Mouse (Mus musculus): ENCODE results near the gene Tas2r143.

Tas2r143 gene

GRCm38 (mm10) chr6:42364607-42365006, 35.4 kb upstream of the Tas2r143 start:
- no peak for DNase-seq (ENCODE audit: extremely low read depth, low read depth, low spot score)

DNA sequence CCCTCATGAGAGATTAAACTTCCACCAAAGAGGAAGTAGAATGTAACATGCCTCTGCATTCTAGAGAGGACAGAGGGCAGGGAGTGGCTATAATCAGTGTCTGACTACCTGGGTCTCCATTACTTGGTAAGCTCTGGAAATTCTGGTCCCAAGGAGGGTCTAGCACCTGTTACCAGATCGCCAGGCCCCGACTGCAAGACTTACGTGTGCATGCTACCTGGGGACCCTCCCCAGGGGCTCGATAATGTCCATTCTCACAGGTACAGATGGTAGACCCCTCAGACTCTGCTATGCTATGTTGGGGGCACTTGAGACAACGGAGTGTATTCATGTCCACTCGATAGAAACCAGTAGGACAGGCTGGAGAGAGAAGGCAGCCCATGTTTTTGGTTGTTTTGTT, 34.8 kb upstream of the Tas2r143 start:
- DNase-seq (ENCODE audit: extremely low read depth, low read depth, low spot score) = no peak

GRCm38 (mm10) chr6:42369870-42370269, 30.2 kb upstream of the Tas2r143 start:
- DNase-seq (ENCODE audit: extremely low read depth, low read depth, low spot score) = no peak

DNA sequence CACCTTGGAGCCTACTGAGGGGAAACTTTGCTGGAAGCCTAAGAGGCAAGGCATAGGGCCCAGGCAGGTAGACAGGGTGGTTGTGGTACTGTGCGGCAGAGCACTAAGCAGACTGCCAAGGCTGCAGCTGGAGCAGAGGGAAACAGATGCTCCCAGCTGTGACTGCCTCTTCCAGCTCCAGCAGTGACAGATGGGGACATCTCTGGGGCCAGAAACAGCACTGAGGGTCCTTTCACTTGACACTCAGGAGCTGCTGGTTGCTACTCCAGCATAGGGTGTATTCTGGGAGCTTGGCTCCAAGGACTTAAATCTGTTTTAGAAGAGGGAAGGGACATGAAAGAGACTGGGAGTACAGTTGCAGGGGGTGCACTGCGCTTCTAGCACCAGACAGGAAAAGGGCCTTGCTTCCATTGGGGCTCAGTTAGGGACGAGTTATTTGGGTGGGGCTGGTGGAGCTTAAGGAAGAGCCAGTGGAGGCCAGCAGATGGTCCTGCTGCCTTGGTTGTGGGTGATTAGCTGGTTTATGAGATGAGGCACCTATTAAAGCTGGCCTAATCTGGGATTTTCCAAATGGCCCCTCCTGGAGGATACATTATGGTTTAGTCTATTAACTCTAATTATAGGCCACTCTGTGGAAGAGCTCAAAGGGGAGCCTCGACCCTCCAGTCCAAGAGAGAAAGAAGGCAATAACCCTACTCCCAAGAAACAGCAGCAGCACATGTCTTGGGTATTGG, 29.2 kb upstream of the Tas2r143 start:
- DNase-seq (ENCODE audit: extremely low read depth, low read depth, low spot score) = no peak

GRCm38 (mm10) chr6:42372001-42372400, 28.0 kb upstream of the Tas2r143 start:
- DNase-seq (ENCODE audit: extremely low read depth, low read depth, low spot score) = no peak

- no peak for DNase-seq (ENCODE audit: extremely low read depth, low read depth, low spot score)
These were observed 27.6 kb upstream of the Tas2r143 start for GRCm38 (mm10) chr6:42372421-42372815.

GRCm38 (mm10) chr6:42372816-42373547, 27.1 kb upstream of the Tas2r143 start, which contains the start of gene Epha1:
Epha1 (minus strand) TSS chr6:42373268.
- DNase-seq (ENCODE audit: extremely low read depth, low read depth, low spot score) = peak; percentile 67

DNA sequence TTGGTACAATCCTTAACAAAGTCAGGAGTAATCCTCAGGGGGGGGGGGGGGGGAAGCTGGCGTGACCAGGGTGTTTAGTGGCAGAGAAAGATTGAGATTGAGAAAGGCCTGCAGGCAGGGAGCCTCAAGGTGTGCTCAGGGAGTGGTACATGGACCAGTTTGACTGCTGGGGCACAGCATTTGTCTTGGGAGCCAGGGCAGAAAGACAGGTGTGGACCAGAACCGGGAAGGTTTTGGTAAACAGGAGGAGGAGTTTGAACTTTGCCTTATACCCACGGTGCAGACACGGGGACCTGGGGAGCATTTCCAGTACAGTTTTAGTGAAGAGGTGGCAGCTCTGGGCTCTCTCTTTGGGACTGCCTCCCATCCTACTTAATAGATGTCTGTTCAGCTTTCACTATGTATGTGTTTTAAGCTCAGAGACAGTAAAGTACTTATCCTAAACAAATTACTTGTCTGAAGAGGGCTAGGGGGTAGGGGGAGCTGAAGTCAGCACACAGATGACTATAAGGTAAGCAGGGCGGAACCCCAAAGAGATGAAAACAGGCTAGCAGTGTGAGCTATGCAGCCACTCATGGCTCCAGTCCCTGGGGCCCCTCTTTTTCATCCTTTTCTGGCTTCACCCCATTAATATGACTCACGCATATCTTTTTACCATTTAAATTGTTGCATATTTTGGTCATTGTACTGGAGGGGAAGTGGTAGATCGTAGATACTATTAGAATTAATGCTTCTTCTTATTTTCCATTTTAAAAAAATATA, 26.2 kb upstream of the Tas2r143 start:
- no peak for DNase-seq (ENCODE audit: extremely low read depth, low read depth, low spot score)

DNA sequence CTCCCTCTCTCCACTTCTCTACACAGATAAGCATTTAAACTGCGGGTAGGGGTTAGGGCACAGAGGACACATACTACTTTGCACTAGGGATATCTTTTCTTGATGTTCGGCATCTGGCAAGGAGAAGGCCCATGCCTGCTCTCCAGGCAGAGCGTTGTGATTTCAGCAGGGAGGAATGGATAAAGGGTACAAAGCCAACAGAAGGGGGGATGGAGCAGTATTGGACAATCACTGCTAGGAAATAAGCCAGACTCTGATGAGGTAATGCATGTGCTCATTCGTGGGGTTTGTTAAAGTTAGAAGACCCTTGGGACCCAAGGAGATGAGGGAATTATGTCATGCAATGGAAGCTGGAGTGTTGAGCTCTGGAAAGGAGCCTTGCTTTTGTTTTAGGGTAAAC, 25.3 kb upstream of the Tas2r143 start:
- no peak for DNase-seq (ENCODE audit: extremely low read depth, low read depth, low spot score)

- no peak for DNase-seq (ENCODE audit: extremely low read depth, low read depth, low spot score)
These were observed 24.9 kb upstream of the Tas2r143 start for GRCm38 (mm10) chr6:42375131-42375530.

- no peak for DNase-seq (ENCODE audit: extremely low read depth, low read depth, low spot score)
These were observed 24.0 kb upstream of the Tas2r143 start for GRCm38 (mm10) chr6:42376016-42376415.

DNA sequence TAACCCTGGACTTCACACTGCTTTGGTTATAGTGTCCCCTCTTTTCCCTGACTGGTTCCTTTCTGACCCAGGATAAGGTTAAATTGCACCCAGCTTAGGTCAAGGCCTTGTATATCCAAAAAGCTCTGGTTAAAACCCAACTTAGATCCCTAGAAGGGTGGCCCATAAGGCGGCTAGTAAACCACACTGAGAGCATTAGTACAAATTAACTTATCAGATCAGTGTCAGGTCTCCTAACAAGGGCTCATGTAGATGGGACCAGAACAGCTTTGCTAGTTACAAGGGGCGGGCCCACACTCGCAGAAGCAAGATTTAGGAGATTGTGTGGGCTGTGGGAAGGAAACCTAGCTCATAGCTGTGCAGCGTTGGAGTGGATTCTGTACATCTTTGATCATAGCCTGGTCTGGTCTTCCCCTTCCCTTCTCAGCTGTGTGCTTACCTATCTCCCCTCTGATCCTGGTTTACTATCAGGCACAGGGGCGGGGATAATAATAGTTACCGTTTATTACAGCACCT, 23.5 kb upstream of the Tas2r143 start:
- DNase-seq (ENCODE audit: extremely low read depth, low read depth, low spot score) = no peak

DNA sequence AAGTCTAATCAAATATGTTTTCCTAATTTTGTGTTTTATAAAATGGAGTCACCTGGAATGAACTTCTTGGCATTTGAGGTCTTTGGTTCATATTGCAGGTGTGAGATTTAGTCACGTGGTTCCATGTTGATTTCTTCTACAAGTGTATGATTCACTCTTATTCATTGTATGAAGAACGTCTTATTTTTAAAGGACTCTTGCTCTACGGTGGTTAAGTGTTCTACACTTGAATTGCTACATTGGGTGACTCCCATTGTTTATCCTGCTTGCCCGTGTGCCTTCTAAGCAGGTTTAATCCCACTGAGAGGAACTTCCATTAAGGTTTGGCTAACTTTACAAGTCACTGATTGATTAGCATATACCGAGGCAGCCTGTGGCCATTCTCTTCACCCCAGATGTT, 22.8 kb upstream of the Tas2r143 start:
- no peak for DNase-seq (ENCODE audit: extremely low read depth, low read depth, low spot score)

- DNase-seq (ENCODE audit: extremely low read depth, low read depth, low spot score) = no peak
These were observed 20.5 kb upstream of the Tas2r143 start for GRCm38 (mm10) chr6:42379551-42379950.

DNA sequence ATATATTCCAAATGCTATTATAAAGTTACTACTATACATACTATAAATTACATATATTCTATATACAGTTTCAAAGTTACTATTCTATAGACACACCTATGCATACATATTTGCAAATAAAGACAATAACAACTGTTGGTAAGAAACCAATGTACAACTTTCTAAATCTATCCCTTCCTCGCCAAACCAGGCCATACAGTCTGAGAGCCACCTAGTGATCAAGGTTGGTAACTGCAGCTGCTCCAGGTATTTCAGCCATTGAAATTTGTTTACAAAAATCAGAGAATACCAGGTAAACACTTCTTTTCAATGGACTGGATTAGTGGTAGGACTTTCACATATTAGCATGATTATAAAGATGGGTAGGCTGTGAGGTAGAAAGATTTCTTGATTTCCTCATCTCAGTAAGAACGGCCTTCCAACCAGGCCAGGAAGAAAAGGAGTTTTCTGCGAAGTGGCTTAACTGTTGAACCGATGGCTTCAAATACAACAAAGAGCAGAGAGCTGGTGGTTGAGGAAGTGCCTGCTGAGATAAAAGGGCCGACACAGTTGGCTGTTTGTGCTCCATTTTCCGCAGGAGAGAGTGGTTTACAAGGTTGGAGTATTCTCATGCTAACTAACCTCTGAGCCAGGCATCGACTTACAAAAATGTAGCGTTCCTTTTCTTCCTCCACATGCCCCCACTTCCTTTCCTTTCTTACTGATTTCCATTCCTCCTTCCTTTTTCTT, 19.5 kb upstream of the Tas2r143 start:
- no peak for DNase-seq (ENCODE audit: extremely low read depth, low read depth, low spot score)

DNA sequence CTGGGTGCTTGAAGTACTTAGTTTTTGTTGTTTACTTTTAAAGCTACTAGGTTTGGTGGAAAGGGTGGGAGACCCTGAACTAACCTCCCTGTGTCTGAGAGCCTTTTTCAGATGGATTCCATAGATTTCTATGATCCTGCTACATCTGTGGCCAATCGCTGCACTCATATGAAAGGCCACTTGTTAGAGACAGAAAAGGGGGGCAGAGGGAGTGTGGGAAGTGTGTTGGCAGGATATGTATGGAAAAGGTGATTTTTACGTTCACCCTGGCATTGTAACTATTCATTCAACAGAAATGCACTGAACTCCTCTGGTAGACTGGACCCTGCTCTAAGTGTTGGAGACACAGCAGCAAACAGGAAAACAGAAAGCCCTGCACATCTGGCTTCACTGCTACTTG, 18.8 kb upstream of the Tas2r143 start:
- no peak for DNase-seq (ENCODE audit: extremely low read depth, low read depth, low spot score)

GRCm38 (mm10) chr6:42381916-42382381, 18.1 kb upstream of the Tas2r143 start:
- DNase-seq (ENCODE audit: extremely low read depth, low read depth, low spot score) = peak; percentile 30

DNA sequence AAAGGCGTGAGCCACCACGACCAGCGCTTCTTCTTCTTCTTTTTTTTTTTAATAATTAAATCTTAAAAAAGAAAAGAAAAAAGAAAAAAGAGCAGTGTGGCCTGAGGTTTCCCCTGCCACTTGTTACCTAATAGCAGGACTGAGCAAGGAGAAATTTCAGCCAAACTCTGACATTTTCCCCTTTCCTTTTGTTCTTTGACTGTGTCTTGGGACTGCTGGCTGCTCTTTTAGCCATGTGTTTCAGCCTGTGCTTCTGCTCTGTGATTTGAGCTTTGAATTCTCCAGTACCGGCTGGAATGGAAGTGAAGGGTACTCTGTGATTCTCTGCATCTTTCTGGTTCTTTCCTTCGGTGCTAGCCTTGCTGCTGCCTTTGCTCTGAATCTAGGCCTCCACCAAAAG, 16.7 kb upstream of the Tas2r143 start:
- no peak for DNase-seq (ENCODE audit: extremely low read depth, low read depth, low spot score)

- no peak for DNase-seq (ENCODE audit: extremely low read depth, low read depth, low spot score)
These were observed 14.4 kb upstream of the Tas2r143 start for GRCm38 (mm10) chr6:42385635-42386034.

DNA sequence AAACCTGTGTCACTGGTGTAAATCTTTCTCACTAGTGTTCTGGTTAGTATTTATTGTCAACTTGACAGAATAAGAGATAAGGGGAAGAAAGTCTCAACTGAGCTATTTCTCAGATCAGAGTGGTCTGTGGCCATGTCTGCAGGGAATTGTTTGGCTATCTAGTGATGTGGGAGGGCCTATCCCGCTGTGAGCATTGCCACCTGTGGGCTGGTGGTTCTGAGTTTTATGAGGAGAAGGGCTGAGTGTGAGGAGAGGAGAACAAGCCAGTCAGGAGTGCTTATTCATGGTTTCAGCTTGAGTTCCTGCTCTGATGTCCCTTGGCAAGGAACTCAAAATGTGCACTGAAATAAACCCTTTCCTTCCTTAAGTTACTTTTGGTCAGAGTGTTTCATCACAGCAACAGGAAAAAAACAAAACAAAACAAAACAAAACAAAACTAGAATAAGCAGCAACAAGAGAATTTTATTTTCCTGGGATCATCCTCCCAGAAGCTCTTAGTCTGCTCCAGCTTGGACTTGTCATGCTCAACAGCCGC, 8.2 kb upstream of the Tas2r143 start:
- DNase-seq (ENCODE audit: extremely low read depth, low read depth, low spot score) = no peak

Data from fat pad, adult 2 months (tissue).